Mouse (Mus musculus): Measurements from ENCODE around the gene Fezf2. TPM values are rescaled to one million over a fixed set of nuclear protein-coding genes. Genes with fewer than 3 reads are reported as not detected.

The Fezf2 gene
- 46.8 and 52.6 TPM in 2 replicates for polyA plus RNA-seq (2016; fragmentation: Nextera tagmentation; extraction: Ambion mirVana)

DNA sequence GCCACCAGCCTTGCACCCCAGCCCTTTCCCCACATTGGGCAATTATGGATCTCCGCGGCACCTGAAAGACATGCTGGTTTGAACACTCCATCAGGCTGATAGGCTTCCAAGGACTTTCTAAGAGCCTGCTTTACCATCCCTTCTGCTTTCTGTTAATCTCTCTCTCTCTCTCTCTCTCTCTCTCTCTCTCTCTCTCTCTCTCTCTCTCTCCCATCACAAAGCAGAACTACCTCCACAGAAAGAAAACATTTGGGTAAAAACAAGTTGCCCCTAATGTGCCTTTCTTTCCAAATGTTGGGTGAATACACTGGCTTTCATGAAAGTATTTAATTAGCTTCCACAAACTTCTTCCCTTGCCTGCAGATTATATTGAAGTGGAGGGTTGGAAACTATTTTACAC is at the start of gene Fezf2:
Fezf2 (minus strand) TSS at position 101 of the 400 bp plus-strand sequence.
- H3K4me3 ChIP-seq (replicated peaks) = peak within 1 kb of the TSS; percentile 58
- H3K9me3 ChIP-seq = no peaks in the 10 kb centered on the region
- peak within 1 kb of the TSS; percentile 96 for H3K27ac ChIP-seq
- H3K36me3 ChIP-seq (replicated peaks) = no peaks in the 10 kb centered on the region
- peak within 1 kb of the TSS; percentile 90 for H3K9ac ChIP-seq
- ATAC-seq (ENCODE audit: low FRiP score) = no peak
- peaks cover 54% of the 10 kb centered on the region for H3K4me1 ChIP-seq
- 0% methylated on average over 2 of the region's 2 CpGs for WGBS
- H3K27me3 ChIP-seq = peaks cover 97% of the 10 kb centered on the region
- peak within 1 kb of the TSS; percentile 57 for H3K4me2 ChIP-seq

DNA sequence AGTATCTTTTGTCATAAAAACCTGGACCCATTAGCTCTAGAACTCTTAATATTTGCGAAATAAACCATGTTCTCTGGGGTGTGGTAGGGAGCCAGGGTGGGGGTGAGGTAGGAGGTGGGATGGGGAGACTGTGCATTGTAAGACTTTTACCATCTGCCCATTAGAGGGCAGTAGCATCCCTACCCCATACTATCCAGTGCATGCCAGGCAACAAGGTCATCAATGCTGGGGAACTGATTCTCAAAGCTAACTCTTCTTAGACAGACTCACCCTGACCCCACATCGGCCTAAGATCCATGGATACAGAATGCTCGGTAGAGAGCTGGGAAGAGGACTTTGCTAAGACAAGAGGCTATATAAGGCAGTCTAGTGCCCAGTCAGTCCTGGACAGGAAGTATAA is 49.6 kb upstream of the Fezf2 start:
- Histone ChIP-seq H3K4me3 (replicated peaks) (no peak overlapping the region), H3K4me2 (no peak overlapping the region), H3K9me3 (no peaks in the 10 kb centered on the region), H3K4me1 (peaks cover 26% of the 10 kb centered on the region), H3K27me3 (peaks cover 36% of the 10 kb centered on the region), H3K27ac (no peak overlapping the region), H3K36me3 (replicated peaks) (no peaks in the 10 kb centered on the region), H3K9ac (no peak overlapping the region)
- WGBS = 72% methylated on average over 3 of the region's 3 CpGs
- ATAC-seq (ENCODE audit: low FRiP score) = no peak

DNA sequence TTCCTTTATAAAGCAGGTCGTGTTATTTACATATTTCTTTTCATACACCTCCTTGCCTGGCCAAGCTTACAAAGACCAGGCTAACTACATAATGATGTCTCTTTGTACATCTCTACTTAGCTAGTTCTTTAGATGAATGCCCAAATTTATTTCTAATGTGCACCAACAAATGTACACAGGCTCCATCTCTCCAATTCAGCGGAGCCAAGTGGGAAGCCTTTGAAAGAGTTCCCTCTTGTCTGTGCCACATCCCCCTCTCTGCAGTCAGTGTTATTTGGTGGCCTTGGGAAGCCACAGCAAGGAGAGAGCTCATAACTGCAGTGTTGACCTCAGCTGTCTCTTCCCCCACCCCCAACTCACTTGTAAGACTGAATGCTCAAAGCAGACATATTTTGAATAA is 46.3 kb upstream of the Fezf2 start:
- no peak overlapping the region for H3K4me3 ChIP-seq (replicated peaks)
- H3K36me3 ChIP-seq (replicated peaks) = no peaks in the 10 kb centered on the region
- H3K4me1 ChIP-seq = peaks cover 56% of the 10 kb centered on the region
- no peak overlapping the region; the same call in 1 of the 2 replicates for H3K4me2 ChIP-seq
- ATAC-seq (ENCODE audit: low FRiP score) = no peak
- no peak overlapping the region for H3K9ac ChIP-seq
- peak overlapping the region; percentile 69 for H3K27ac ChIP-seq
- 11% methylated on average over 2 of the region's 2 CpGs for whole genome bisulfite sequencing
- H3K27me3 ChIP-seq = peaks cover 52% of the 10 kb centered on the region
- H3K9me3 ChIP-seq = no peaks in the 10 kb centered on the region

DNA sequence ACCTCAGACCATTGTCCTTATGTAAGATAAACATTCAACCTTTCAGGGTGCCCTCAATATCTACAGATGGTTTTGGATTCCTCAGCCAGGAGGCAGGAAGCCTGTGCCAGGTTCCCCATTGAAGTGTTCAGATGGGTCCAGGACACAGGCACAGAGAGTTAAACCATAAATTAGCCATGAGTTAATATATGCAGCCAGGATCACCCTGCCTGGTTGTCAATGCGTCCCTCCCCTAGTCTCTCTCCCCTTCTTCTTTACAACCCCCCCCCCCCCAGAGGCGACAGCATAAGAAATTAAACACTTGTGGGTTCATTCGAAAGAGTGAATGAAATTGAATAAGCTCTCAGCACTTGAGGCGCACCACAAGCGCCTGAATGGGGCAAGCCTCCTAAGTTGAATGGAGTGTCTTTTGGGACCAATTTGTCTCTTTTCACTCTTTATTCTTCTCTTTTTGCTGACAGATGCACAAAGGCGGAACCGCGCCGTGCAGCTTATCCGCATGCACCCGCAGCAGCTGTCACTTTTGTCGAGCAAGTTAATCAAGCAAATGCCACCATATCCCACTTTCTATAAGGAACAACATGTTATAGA is 45.4 kb upstream of the Fezf2 start:
- ATAC-seq (ENCODE audit: low FRiP score) = peak; percentile 78
- WGBS = 8% methylated on average over 12 of the region's 12 CpGs
- Histone ChIP-seq H3K4me2 (peak overlapping the region; percentile 34), H3K9me3 (no peaks in the 10 kb centered on the region), H3K27me3 (peaks cover 44% of the 10 kb centered on the region), H3K9ac (no peak overlapping the region), H3K27ac (peak overlapping the region; percentile 73), H3K36me3 (replicated peaks) (no peaks in the 10 kb centered on the region), H3K4me3 (replicated peaks) (no peak overlapping the region), H3K4me1 (peaks cover 65% of the 10 kb centered on the region)

DNA sequence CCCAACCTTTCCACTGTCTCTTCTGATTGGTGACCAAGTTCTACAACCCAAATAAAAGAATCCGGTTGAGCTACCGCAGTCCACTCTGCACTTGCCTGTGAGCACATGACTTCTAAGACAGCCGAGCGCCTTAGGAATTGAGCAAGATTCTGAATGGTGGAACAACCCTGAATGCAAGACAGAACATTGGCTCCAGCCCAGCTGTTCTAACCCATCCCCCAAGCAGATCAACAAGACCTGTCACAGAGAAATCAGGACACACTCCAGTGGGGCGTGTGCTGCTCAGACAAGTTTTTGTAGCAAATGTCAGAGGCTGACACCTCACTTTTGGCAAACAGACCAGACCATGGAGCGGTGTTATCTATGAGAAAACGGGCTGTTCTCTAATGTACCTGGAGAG is 43.2 kb upstream of the Fezf2 start:
- WGBS = 17% methylated on average over 7 of the region's 7 CpGs
- Histone ChIP-seq H3K4me3 (replicated peaks) (no peak overlapping the region), H3K4me1 (peaks cover 74% of the 10 kb centered on the region), H3K9ac (no peak overlapping the region), H3K27ac (no peak overlapping the region), H3K36me3 (replicated peaks) (no peaks in the 10 kb centered on the region), H3K9me3 (no peaks in the 10 kb centered on the region), H3K4me2 (no peak overlapping the region), H3K27me3 (peaks cover 43% of the 10 kb centered on the region)
- ATAC-seq (ENCODE audit: low FRiP score) = peak; percentile 11

DNA sequence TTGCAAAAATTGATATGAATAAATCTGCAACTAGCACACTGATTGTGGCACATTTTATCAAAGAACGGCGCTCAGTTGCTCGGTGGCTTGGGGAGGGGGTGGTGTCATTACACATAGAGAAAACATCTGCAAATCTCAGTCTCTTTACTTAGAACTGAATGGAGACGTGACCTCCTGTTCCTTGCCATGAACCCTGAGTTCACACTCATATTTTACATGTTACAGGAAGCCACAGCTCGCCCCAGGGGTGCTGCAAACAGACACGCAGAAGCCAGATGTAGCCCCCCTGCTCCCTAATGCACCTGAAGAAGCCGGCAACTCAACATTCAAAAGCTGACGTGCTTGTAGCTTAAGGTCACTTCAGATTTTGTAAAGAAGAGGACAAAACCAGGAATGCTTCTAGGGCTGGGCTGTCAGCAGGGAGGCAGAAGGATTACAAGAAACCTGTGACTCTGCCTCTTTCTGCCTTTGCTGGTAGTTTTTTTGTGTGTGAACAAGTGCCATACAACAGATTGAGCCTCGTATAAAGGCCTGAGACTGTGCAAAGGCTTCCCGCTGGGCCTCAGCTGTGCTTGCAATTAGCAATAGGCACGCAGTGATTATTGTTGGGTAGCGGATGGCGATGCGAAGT is 40.9 kb upstream of the Fezf2 start:
- Histone ChIP-seq H3K27ac (peak overlapping the region; percentile 78), H3K4me2 (peak overlapping the region; percentile 44), H3K27me3 (peaks cover 56% of the 10 kb centered on the region), H3K4me3 (replicated peaks) (no peak overlapping the region), H3K36me3 (replicated peaks) (no peaks in the 10 kb centered on the region), H3K4me1 (peaks cover 59% of the 10 kb centered on the region), H3K9me3 (no peaks in the 10 kb centered on the region), H3K9ac (no peak overlapping the region)
- 1% methylated on average over 14 of the region's 14 CpGs for WGBS
- ATAC-seq (ENCODE audit: low FRiP score) = peak; percentile 57

DNA sequence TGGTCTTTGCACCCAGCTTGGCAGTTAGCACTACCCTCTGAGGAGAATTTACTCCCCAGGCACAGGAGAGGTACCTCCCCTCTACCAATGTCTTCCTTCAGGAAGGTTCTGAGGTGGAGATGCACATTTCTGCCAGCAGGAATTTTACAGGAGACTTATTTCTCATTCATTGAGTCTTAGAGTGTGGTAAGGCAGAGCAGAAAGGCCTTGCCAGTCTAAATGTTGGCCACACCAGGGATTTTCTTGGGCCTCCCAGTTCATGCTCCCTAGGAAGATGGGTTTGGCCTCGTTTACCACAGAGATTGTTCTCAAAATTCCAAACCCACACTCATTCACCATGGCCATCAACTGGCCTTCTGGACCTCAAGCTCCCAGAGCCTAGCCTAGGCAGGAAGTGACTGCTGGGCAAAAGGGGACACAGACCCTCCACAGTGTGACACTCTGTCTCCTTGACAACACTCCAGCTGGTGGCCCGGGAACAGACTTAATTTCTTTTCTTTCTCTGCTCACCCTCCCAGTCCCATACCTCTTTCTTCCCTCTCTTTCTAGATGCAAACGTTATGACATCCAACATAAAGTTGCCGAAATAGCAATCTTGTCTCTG is 40.3 kb upstream of the Fezf2 start:
- peaks cover 59% of the 10 kb centered on the region for H3K27me3 ChIP-seq
- H3K9me3 ChIP-seq = no peaks in the 10 kb centered on the region
- WGBS = 10% methylated on average over 4 of the region's 4 CpGs
- peaks cover 55% of the 10 kb centered on the region for H3K4me1 ChIP-seq
- peak; percentile 54; the same call in 1 of the 2 replicates for ATAC-seq (ENCODE audit: low FRiP score)
- H3K4me2 ChIP-seq = peak overlapping the region; percentile 44
- H3K9ac ChIP-seq = no peak overlapping the region
- H3K27ac ChIP-seq = peak overlapping the region; percentile 78
- no peaks in the 10 kb centered on the region for H3K36me3 ChIP-seq (replicated peaks)
- no peak overlapping the region for H3K4me3 ChIP-seq (replicated peaks)

DNA sequence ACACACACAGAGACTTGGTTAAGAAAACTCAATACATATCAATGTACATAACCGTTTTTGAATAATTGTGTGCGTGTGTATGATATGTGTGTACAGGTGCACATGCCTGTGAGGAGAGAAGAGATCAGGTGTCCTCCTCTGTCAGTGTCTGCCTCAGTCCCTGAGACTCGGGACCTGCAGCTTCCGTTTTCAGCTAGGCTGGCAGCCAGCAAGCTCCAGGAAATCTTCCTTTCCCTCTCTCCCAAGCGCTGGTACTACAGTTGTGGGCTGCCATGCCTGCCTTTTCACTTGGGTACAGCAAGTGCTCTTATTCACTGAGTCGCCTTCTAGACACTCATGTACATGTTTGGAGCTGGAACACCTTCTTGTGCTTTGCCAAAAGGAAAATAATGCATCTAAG is 39.2 kb upstream of the Fezf2 start:
- Histone ChIP-seq H3K36me3 (replicated peaks) (no peaks in the 10 kb centered on the region), H3K9me3 (no peaks in the 10 kb centered on the region), H3K27me3 (peaks cover 68% of the 10 kb centered on the region), H3K4me2 (no peak overlapping the region), H3K9ac (no peak overlapping the region), H3K4me3 (replicated peaks) (no peak overlapping the region), H3K4me1 (peaks cover 44% of the 10 kb centered on the region), H3K27ac (no peak overlapping the region)
- no peak for ATAC-seq (ENCODE audit: low FRiP score)
- WGBS = 53% methylated on average over 6 of the region's 6 CpGs

DNA sequence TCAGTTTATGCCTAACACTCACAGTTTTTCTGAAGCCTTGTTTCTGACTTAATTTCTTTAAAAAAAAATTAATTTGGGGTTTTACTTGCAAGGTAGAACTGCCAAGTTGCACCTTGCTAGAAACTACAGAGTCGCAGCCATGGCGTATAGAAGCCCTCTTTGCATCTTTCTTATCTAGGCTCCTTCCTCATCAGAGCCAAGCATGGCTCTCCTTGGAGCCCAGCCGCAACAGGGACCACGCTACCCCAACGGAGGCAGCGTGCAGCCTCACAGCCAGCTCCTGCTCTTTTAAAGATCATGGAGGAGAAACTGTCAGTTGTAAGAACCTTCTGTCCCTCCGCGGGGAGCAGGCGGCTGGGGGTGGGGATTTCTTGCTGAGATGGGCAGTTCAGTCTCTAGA is 29.9 kb upstream of the Fezf2 start:
- peaks cover 7% of the 10 kb centered on the region for H3K4me1 ChIP-seq
- no peak overlapping the region for H3K4me2 ChIP-seq
- H3K4me3 ChIP-seq (replicated peaks) = no peak overlapping the region
- no peaks in the 10 kb centered on the region for H3K36me3 ChIP-seq (replicated peaks)
- 28% methylated on average over 9 of the region's 9 CpGs for WGBS
- H3K27ac ChIP-seq = no peak overlapping the region
- no peak overlapping the region for H3K9ac ChIP-seq
- H3K9me3 ChIP-seq = no peaks in the 10 kb centered on the region
- H3K27me3 ChIP-seq = peaks cover 80% of the 10 kb centered on the region
- no peak for ATAC-seq (ENCODE audit: low FRiP score)

DNA sequence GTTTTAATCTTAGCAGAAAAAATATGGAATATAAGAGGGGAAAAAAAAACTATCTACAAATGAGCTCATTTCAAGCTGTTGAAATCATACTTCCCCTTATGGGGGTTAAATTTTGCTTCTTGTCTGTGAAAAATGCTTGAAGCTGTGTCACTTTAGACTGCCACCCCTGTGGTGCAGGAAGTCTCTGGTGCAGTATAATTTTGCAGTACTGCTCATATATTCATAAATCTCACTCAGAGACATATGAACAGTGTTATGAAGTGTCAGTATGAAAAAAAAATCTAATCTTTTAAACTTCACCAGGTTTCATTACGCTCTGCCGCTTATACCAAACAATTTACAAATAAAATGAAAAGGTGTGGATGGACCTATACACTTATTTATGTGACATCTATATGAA is 29.3 kb upstream of the Fezf2 start:
- H3K36me3 ChIP-seq (replicated peaks) = no peaks in the 10 kb centered on the region
- no peak overlapping the region for H3K27ac ChIP-seq
- no peak overlapping the region for H3K4me3 ChIP-seq (replicated peaks)
- WGBS = 95% methylated on average over 2 of the region's 2 CpGs
- ATAC-seq (ENCODE audit: low FRiP score) = no peak
- H3K27me3 ChIP-seq = peaks cover 74% of the 10 kb centered on the region
- no peak overlapping the region for H3K9ac ChIP-seq
- no peaks in the 10 kb centered on the region for H3K9me3 ChIP-seq
- H3K4me1 ChIP-seq = peaks cover 7% of the 10 kb centered on the region
- no peak overlapping the region for H3K4me2 ChIP-seq

DNA sequence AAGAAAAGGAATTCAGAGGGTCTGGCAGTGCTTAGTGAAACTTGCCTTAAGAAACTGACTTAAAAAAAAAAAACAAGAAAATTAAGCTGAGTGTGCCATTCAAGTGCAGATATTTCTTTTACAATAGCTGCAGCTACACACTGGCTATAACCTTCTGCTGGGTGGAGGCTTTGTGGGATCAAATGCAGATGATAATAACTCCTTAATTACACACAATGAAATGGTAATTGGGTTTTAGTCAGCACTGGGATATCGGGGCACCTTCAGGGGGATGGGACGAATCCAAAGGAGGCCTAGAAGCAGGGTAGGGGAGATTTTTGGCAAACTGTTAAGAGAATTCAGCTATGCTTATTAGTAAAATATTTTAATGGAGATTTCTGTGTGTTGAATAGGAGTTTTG is 27.5 kb upstream of the Fezf2 start:
- Histone ChIP-seq H3K27ac (no peak overlapping the region), H3K9me3 (no peaks in the 10 kb centered on the region), H3K27me3 (peaks cover 58% of the 10 kb centered on the region), H3K4me1 (peaks cover 7% of the 10 kb centered on the region), H3K36me3 (replicated peaks) (no peaks in the 10 kb centered on the region), H3K9ac (no peak overlapping the region), H3K4me2 (no peak overlapping the region), H3K4me3 (replicated peaks) (no peak overlapping the region)
- peak; percentile 52; the same call in 1 of the 2 replicates for ATAC-seq (ENCODE audit: low FRiP score)
- 26% methylated on average over 2 of the region's 2 CpGs for WGBS

DNA sequence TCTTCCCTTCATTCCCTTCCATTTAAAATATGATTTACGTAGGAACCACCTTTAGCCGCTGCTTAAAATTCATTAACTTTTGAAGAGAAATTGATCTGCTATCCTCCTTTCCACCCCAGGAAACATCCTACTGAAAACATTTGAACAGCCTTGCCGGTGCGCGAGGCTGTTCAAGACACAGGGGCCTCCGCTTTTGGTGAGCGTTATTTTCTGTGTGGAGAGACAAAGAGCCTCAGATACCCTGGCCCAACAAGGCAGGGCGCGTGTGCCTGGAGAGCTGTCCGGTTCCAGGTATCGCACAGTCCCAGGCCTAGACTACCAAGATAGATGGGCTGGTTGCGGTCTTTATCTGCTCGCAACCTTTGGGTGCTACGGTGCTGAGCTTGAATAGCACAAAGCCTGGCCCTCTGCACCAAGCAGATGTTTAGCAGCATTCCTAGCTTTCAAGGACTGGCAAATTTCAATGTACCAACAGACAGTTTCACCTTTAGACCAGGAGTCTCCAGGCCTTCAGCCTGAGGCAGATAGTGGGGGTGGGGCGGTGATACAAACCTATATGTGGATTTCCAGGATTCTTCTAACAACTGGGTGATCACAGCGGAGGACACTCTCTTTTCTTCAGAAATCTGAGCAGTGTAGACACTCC is 2.4 kb upstream of the Fezf2 start:
- ATAC-seq (ENCODE audit: low FRiP score) = no peak
- WGBS = 9% methylated on average over 16 of the region's 16 CpGs
- H3K4me3 ChIP-seq (replicated peaks) = no peak overlapping the region
- peaks cover 38% of the 10 kb centered on the region for H3K4me1 ChIP-seq
- H3K9me3 ChIP-seq = no peaks in the 10 kb centered on the region
- H3K27me3 ChIP-seq = peaks cover 94% of the 10 kb centered on the region
- no peak overlapping the region for H3K27ac ChIP-seq
- no peaks in the 10 kb centered on the region for H3K36me3 ChIP-seq (replicated peaks)
- H3K4me2 ChIP-seq = peak overlapping the region; percentile 10; the same call in 1 of the 2 replicates
- H3K9ac ChIP-seq = no peak overlapping the region

Measured in forebrain, embryonic 12.5 days (tissue).